Mouse (Mus musculus) ES-Bruce4 (cell line): Measurements from ENCODE around the gene Tnfrsf1a. TPM values are rescaled to one million over a fixed set of nuclear protein-coding genes. Genes with fewer than 3 reads are reported as not detected.

Experiments used
- H3K27ac ChIP-seq: 2 replicates; pipeline ENCODE4 v1.5.1; 2012; ENCODE audit warnings: low read length, inconsistent platforms; ENCODE audit not compliant: insufficient read depth
- H3K27me3 ChIP-seq: 2 replicates; pipeline ENCODE4 v1.6.1; 2012; ENCODE audit warnings: mild to moderate bottlenecking, low read length, inconsistent platforms; ENCODE audit not compliant: control insufficient read depth, poor library complexity, insufficient read depth, severe bottlenecking
- H3K36me3 ChIP-seq: 2 replicates; pipeline ENCODE4 v1.6.1; 2012; ENCODE audit warnings: inconsistent platforms, mild to moderate bottlenecking, low read length, moderate library complexity; ENCODE audit not compliant: control insufficient read depth, poor library complexity, insufficient read depth, severe bottlenecking
- H3K4me1 ChIP-seq: one replicate; pipeline ENCODE4 v1.8.1; 2011; ENCODE audit warnings: low read length; ENCODE audit not compliant: control insufficient read depth, insufficient read depth
- H3K4me3 ChIP-seq: 2 replicates; pipeline ENCODE4 v1.5.1; 2011; ENCODE audit warnings: low read depth, mild to moderate bottlenecking, low read length
- H3K9ac ChIP-seq: 2 replicates; pipeline ENCODE4 v1.6.1; 2012; ENCODE audit warnings: low read depth, mild to moderate bottlenecking, inconsistent platforms; ENCODE audit not compliant: poor library complexity, severe bottlenecking
- H3K9me3 ChIP-seq: replicated peaks from 2 replicates; pipeline ENCODE4 v1.6.1; 2012; ENCODE audit warnings: mild to moderate bottlenecking, low read length, inconsistent platforms; ENCODE audit not compliant: control insufficient read depth, poor library complexity, insufficient read depth, severe bottlenecking
- CTCF ChIP-seq: IDR thresholded peaks from one replicate; pipeline ENCODE4 v1.8.1; 2011; ENCODE audit warnings: low read depth, low read length
- EP300 ChIP-seq: IDR thresholded peaks from 2 replicates; pipeline ENCODE4 v1.6.1; 2011; ENCODE audit warnings: low read depth, low read length; ENCODE audit not compliant: insufficient read depth
- POLR2A ChIP-seq: IDR thresholded peaks from one replicate; pipeline ENCODE4 v1.8.1; 2011; ENCODE audit warnings: low read length; ENCODE audit not compliant: insufficient read depth
- polyA plus RNA-seq: library from polyadenylated mRNA; stranded (reverse); fragments of >200 nt; gene quantifications from 2 replicates; pipeline ENCODE4 v1.2.4, GENCODE M21; 2011; ENCODE audit warnings: low read depth; ENCODE audit not compliant: missing spikeins, insufficient read depth, insufficient read length

The Tnfrsf1a gene
- polyA plus RNA-seq, 1 experiment, result 13.1 TPM

DNA sequence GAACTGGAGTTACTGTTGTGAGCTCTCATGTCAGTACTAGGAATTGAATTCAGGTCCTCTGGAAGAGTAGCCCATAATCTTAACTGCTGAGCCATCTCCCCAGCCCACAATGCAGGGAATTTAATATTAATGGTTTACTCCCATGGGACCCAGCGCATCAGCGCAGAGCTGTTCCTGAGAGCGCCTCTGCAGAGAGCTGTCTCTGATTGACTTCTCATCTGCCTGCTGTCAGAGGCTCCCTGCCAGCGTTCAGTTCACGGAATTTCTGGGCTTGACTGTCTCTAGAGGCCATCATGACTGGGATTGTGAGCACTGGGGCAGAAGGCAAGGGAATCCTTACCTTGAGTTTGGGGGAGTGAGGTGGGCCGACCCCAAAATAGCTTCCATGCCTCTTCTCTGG, 27.9 kb downstream of the Tnfrsf1a start:
- Histone ChIP-seq H3K4me3 (no peak overlapping the region), H3K27me3 (no peaks in the 10 kb centered on the region), H3K9me3 (no peaks in the 10 kb centered on the region), H3K36me3 (no peaks in the 10 kb centered on the region), H3K4me1 (peaks cover 7% of the 10 kb centered on the region), H3K27ac (no peak overlapping the region), H3K9ac (0 out of 2 replicates have a peak overlapping the region, but pooled peaks have one; percentile 4)
- no peak for TF ChIP-seq CTCF
- TF ChIP-seq EP300, result no peak
- no peak for TF ChIP-seq POLR2A

- no peaks in the 10 kb centered on the region for H3K27me3 ChIP-seq
- TF ChIP-seq EP300 (no peak), POLR2A (no peak), CTCF (no peak)
- 0 out of 2 replicates have a peak overlapping the region, but pooled peaks have one; percentile 4 for H3K9ac ChIP-seq
- H3K9me3 ChIP-seq, result no peaks in the 10 kb centered on the region
- H3K4me3 ChIP-seq, result peak overlapping the region; percentile 26
- H3K36me3 ChIP-seq, result no peaks in the 10 kb centered on the region
- H3K27ac ChIP-seq, result peak overlapping the region; percentile 37
- peaks cover 7% of the 10 kb centered on the region for H3K4me1 ChIP-seq
Measured at GRCm38 (mm10) chr6:125377582-125378451, 28.7 kb downstream of the Tnfrsf1a start.

GRCm38 (mm10) chr6:125378621-125379020, 29.5 kb downstream of the Tnfrsf1a start:
- Histone ChIP-seq H3K9me3 (no peaks in the 10 kb centered on the region), H3K27ac (no peak overlapping the region), H3K27me3 (no peaks in the 10 kb centered on the region), H3K36me3 (no peaks in the 10 kb centered on the region), H3K4me3 (no peak overlapping the region), H3K4me1 (peaks cover 7% of the 10 kb centered on the region), H3K9ac (no peak overlapping the region)
- TF ChIP-seq CTCF (no peak), POLR2A (no peak), EP300 (no peak)

- no peak overlapping the region for H3K27ac ChIP-seq
- H3K9me3 ChIP-seq, result no peaks in the 10 kb centered on the region
- H3K9ac ChIP-seq, result 0 out of 2 replicates have a peak overlapping the region, but pooled peaks have one; percentile 2
- peak overlapping the region; percentile 43 for H3K4me3 ChIP-seq
- TF ChIP-seq EP300 (no peak), CTCF (no peak), POLR2A (no peak)
- no peaks in the 10 kb centered on the region for H3K27me3 ChIP-seq
- no peaks in the 10 kb centered on the region for H3K36me3 ChIP-seq
- peaks cover 3% of the 10 kb centered on the region for H3K4me1 ChIP-seq
Measured at GRCm38 (mm10) chr6:125379781-125380180, 30.6 kb downstream of the Tnfrsf1a start.

DNA sequence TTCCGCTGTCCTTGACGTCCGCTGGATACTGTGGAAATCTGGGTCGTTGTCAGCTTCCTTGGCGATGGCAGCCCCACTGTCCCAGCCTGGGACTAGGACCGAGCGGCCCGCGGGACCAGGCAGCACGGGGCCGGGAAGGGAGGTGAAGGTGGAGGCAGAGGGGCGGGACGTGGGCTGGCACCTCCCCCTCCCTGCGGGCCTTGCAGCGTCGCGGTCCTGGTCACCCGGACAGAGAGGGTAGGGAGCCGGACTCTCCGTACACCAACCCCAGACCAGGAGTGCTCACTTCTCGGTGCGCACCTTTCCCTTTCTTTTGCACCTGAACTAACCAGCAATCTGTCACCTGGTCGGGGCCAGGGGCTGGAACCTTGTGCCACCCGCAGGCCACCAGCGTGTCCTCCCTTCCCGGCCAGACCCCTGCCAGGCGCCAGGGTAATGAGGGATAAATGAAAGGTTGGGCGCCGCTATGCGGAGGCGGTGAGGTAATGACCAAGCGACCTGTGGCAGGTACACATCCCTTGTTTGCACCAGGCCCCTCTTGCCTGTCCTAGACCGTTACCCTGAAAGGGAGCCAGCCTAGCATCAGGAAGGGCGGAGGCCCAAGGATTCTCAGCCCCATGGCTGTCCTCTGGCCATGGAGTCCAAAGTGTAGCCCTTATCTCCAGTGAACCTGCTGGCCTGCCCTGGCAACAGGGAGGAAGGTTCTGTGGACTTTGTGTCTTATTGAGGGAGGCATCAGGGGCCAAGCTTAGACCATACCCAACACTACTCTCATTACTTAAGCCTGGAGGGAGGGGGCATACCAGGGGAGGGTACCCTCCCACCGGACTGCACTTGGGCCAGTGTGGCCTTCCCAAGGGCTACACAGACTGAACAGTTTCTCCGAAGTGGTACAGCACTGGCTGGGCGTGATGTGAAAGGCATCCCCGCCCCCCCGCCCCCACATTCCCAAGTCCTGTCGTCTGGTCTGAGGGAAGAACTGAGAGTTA, 31.5 kb downstream of the Tnfrsf1a start, which contains the start of gene Plekhg6:
Gene Plekhg6, minus strand, starts transcription at position 422 of the 989 bp plus-strand sequence.
- Histone ChIP-seq H3K27ac (no peak within 1 kb of the TSS), H3K4me3 (peak within 1 kb of the TSS; percentile 43), H3K4me1 (peaks cover 3% of the 10 kb centered on the region), H3K9ac (0 out of 2 replicates have a peak within 1 kb of the TSS, but pooled peaks have one; percentile 2), H3K36me3 (no peaks in the 10 kb centered on the region), H3K9me3 (no peaks in the 10 kb centered on the region), H3K27me3 (no peaks in the 10 kb centered on the region)
- TF ChIP-seq EP300 (no peak), CTCF (no peak), POLR2A (no peak)
